Mouse (Mus musculus) stomach, embryonic 16.5 days (tissue): ENCODE measurements around the gene Spo11. TPM values are rescaled to one million over a fixed set of nuclear protein-coding genes. Genes with fewer than 3 reads are reported as not detected.

Source experiments
- ATAC-seq: fragments of 200-750 bp; cut with Nextera tagmentation; 2 replicates; pipeline ENCODE4 v1.8.0; 2017; ENCODE audit warnings: moderate number of reproducible peaks, moderate TSS enrichment; ENCODE audit not compliant: insufficient read depth, low FRiP score
- H3K27ac ChIP-seq: fragments of 300-500 bp; sonication (generic); 2 replicates; pipeline ENCODE4 v1.5.1; 2014; ENCODE audit warnings: low read length
- H3K27me3 ChIP-seq: fragments of 300-500 bp; sonication (generic); 2 replicates; pipeline ENCODE4 v1.6.1; 2014; ENCODE audit warnings: low read length, control low read depth, mixed read lengths; ENCODE audit not compliant: control insufficient read depth, insufficient read depth
- H3K36me3 ChIP-seq: fragments of 300-500 bp; sonication (generic); 2 replicates; pipeline ENCODE4 v1.6.1; 2014; ENCODE audit warnings: low read length; ENCODE audit not compliant: control insufficient read depth, insufficient read depth
- H3K4me1 ChIP-seq: fragments of 300-500 bp; sonication (generic); 2 replicates; pipeline ENCODE4 v1.6.1; 2014; ENCODE audit warnings: low read length, control low read depth, mixed read lengths; ENCODE audit not compliant: control insufficient read depth, insufficient read depth
- H3K4me2 ChIP-seq: fragments of 300-500 bp; sonication (generic); 2 replicates; pipeline ENCODE4 v1.6.1; 2014; ENCODE audit warnings: low read depth, low read length, mixed read lengths
- H3K4me3 ChIP-seq: fragments of 300-500 bp; sonication (generic); replicated peaks from 2 replicates; pipeline ENCODE4 v1.5.1; 2014; ENCODE audit warnings: mild to moderate bottlenecking, low read length
- H3K9ac ChIP-seq: fragments of 300-500 bp; sonication (generic); 2 replicates; pipeline ENCODE4 v1.6.1; 2014; ENCODE audit warnings: low read length
- H3K9me3 ChIP-seq: fragments of 300-500 bp; sonication (generic); replicated peaks from 2 replicates; pipeline ENCODE4 v1.6.1; 2016; ENCODE audit warnings: low read length, control low read depth; ENCODE audit not compliant: control insufficient read depth
- WGBS: fragments of 180-500 bp; shearing (Covaris S2); extraction: QIAGEN DNeasy Blood & Tissue Kit; methylation state at CpG from one replicate; pipeline ENCODE4 v1.1.7; 2014; 5-methylcytosine and 5-hydroxymethylcytosine counted together
- polyA plus RNA-seq: library from polyadenylated mRNA; unstranded; fragments of >200 nt; fragmentation: Nextera tagmentation; extraction: Ambion mirVana; gene quantifications from 2 replicates; pipeline ENCODE4 v1.2.1, GENCODE M21; 2015

Spo11 gene
- polyA plus RNA-seq, 1 experiment from 2014 or later = 0.44 TPM

- H3K9me3 ChIP-seq = no peaks in the 10 kb centered on the region
- H3K4me2 ChIP-seq = peak overlapping the region; percentile 83
- H3K4me3 ChIP-seq = peak overlapping the region; percentile 85
- 62% methylated on average over 7 of the region's 7 CpGs for WGBS
- H3K27ac ChIP-seq = peak overlapping the region; percentile 21
- ATAC-seq = no peak
- H3K4me1 ChIP-seq = peaks cover 84% of the 10 kb centered on the region
- peak overlapping the region; percentile 85 for H3K9ac ChIP-seq
- no peaks in the 10 kb centered on the region for H3K36me3 ChIP-seq
- no peaks in the 10 kb centered on the region for H3K27me3 ChIP-seq
Measured at GRCm38 (mm10) chr2:173023371-173023851, 45.9 kb downstream of the Spo11 start.

- H3K9me3 ChIP-seq = no peaks in the 10 kb centered on the region
- WGBS = 69% methylated on average over 4 of the region's 4 CpGs
- H3K27ac ChIP-seq = no peak overlapping the region
- H3K4me3 ChIP-seq = peak overlapping the region; percentile 85
- peak overlapping the region; percentile 85 for H3K9ac ChIP-seq
- H3K27me3 ChIP-seq = no peaks in the 10 kb centered on the region
- peaks cover 80% of the 10 kb centered on the region for H3K4me1 ChIP-seq
- H3K4me2 ChIP-seq = peak overlapping the region; percentile 83
- no peak for ATAC-seq
- H3K36me3 ChIP-seq = no peaks in the 10 kb centered on the region
Measured at GRCm38 (mm10) chr2:173023966-173024365, 46.5 kb downstream of the Spo11 start.

- Histone ChIP-seq H3K9me3 (no peaks in the 10 kb centered on the region), H3K4me1 (peaks cover 75% of the 10 kb centered on the region), H3K36me3 (no peaks in the 10 kb centered on the region), H3K27ac (no peak overlapping the region), H3K9ac (peak overlapping the region; percentile 85; the same call in 1 of the 2 replicates), H3K4me2 (peak overlapping the region; percentile 83), H3K27me3 (no peaks in the 10 kb centered on the region), H3K4me3 (peak overlapping the region; percentile 85; the same call in 1 of the 2 replicates)
- WGBS = 72% methylated on average over 8 of the region's 8 CpGs
- ATAC-seq = no peak
Measured at GRCm38 (mm10) chr2:173024392-173024791, 46.9 kb downstream of the Spo11 start.

- 33% methylated on average over 4 of the region's 4 CpGs for WGBS
- peak overlapping the region; percentile 83; the same call in 1 of the 2 replicates for H3K4me2 ChIP-seq
- no peak for ATAC-seq
Measured at GRCm38 (mm10) chr2:173024938-173025337, 47.4 kb downstream of the Spo11 start.

DNA sequence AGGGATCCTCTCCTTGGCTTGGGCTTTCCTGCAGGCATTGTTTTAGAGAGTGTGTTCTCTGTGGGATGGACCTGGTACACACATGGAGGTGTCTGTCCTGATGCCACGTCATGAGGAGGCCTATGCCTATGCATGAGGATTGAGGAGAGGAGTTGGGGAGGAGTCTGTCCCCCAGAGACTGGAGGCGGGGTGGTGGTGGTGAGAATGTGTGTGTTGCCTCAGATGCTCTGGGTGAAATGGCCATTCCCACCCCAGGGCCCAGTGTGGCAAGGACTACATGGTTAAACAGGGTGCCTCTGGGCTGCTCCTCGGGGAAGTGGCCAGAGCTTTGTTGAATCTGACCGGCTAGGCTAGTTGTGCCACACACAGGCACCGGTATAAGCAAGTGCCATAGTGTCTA is 48.8 kb downstream of the Spo11 start:
- peak overlapping the region; percentile 89 for H3K27ac ChIP-seq
- no peak for ATAC-seq
- 66% methylated on average over 5 of the region's 5 CpGs for WGBS
- H3K4me3 ChIP-seq = no peak overlapping the region
- peak overlapping the region; percentile 13; the same call in 1 of the 2 replicates for H3K9ac ChIP-seq
- H3K36me3 ChIP-seq = no peaks in the 10 kb centered on the region
- H3K4me2 ChIP-seq = peak overlapping the region; percentile 30
- no peaks in the 10 kb centered on the region for H3K9me3 ChIP-seq
- no peaks in the 10 kb centered on the region for H3K27me3 ChIP-seq
- H3K4me1 ChIP-seq = peaks cover 79% of the 10 kb centered on the region

More at GRCm38 (mm10) chr2:173024938-173025337, 47.4 kb downstream of the Spo11 start:
- H3K27me3 ChIP-seq = no peaks in the 10 kb centered on the region
- H3K9ac ChIP-seq = peak overlapping the region; percentile 85; the same call in 1 of the 2 replicates
- no peaks in the 10 kb centered on the region for H3K36me3 ChIP-seq
- peak overlapping the region; percentile 85; the same call in 1 of the 2 replicates for H3K4me3 ChIP-seq
- no peak overlapping the region; the same call in 1 of the 2 replicates for H3K27ac ChIP-seq
- no peaks in the 10 kb centered on the region for H3K9me3 ChIP-seq
- peaks cover 76% of the 10 kb centered on the region for H3K4me1 ChIP-seq

- Histone ChIP-seq H3K4me1 (peaks cover 81% of the 10 kb centered on the region), H3K4me2 (peak overlapping the region; percentile 30), H3K4me3 (no peak overlapping the region), H3K9ac (peak overlapping the region; percentile 34; the same call in 1 of the 2 replicates), H3K27me3 (no peaks in the 10 kb centered on the region), H3K27ac (peak overlapping the region; percentile 89), H3K9me3 (no peaks in the 10 kb centered on the region), H3K36me3 (no peaks in the 10 kb centered on the region)
- WGBS = 46% methylated on average over 3 of the region's 3 CpGs
- ATAC-seq = peak; percentile 42
Measured at GRCm38 (mm10) chr2:173026688-173027131, 49.2 kb downstream of the Spo11 start.

- H3K36me3 ChIP-seq = no peaks in the 10 kb centered on the region
- H3K4me2 ChIP-seq = peak overlapping the region; percentile 30
- H3K27ac ChIP-seq = peak overlapping the region; percentile 89
- H3K4me3 ChIP-seq = no peak overlapping the region
- no peaks in the 10 kb centered on the region for H3K9me3 ChIP-seq
- H3K4me1 ChIP-seq = peaks cover 83% of the 10 kb centered on the region
- ATAC-seq = no peak
- WGBS = 81% methylated on average over 6 of the region's 6 CpGs
- no peaks in the 10 kb centered on the region for H3K27me3 ChIP-seq
- H3K9ac ChIP-seq = peak overlapping the region; percentile 34; the same call in 1 of the 2 replicates
Measured at GRCm38 (mm10) chr2:173027169-173027823, 49.8 kb downstream of the Spo11 start.

DNA sequence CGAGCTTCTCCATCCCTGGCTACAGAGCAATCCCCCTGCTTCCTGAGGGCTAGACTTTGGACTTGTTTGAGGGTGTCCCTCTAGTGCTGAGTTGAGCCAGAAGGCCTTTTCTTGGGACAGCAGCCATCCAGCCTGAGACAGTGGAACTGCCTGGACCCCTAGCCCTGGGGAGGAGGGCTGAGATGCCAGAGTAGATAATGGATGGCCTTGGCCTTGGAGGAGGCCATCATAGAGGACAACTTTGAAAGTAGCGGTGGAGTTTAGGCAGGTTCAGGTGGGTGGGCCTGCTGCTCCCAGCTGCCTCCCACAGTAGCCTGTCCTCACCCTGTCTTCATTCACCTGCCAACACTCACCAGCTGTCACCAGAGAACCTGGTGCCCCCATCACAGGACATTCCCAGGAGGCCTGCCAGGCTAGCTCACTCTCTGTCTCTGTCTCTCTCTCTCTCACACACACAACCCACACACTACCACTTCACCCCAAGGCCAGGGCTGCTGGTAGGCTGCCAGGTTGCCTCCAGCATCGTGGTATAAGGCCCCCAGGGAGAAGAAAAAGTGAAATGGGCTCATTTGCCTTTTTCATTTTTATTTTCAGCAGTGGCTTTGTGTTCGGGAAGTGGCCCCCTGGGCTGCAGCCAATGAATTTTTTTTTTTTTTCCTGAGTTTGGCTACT is 50.5 kb downstream of the Spo11 start:
- Histone ChIP-seq H3K9me3 (no peaks in the 10 kb centered on the region), H3K4me2 (no peak overlapping the region), H3K9ac (no peak overlapping the region), H3K27ac (peak overlapping the region; percentile 89), H3K4me3 (no peak overlapping the region), H3K36me3 (no peaks in the 10 kb centered on the region), H3K4me1 (peaks cover 77% of the 10 kb centered on the region), H3K27me3 (no peaks in the 10 kb centered on the region)
- 75% methylated on average over 4 of the region's 4 CpGs for WGBS
- ATAC-seq = no peak

- H3K4me3 ChIP-seq = no peak overlapping the region
- no peak overlapping the region for H3K9ac ChIP-seq
- no peaks in the 10 kb centered on the region for H3K27me3 ChIP-seq
- H3K27ac ChIP-seq = no peak overlapping the region
- no peak overlapping the region for H3K4me2 ChIP-seq
- peaks cover under 1% of the 10 kb centered on the region; the same call in 1 of the 2 replicates for H3K36me3 ChIP-seq
- ATAC-seq = no peak
- H3K4me1 ChIP-seq = peaks cover 71% of the 10 kb centered on the region
- H3K9me3 ChIP-seq = no peaks in the 10 kb centered on the region
- 85% methylated on average over 3 of the region's 3 CpGs for WGBS
Measured at GRCm38 (mm10) chr2:173028508-173029031, 51.1 kb downstream of the Spo11 start.
